Mouse (Mus musculus) heart, adult 2 months (tissue): ENCODE data around the gene Erv3. TPM values are rescaled to one million over a fixed set of nuclear protein-coding genes. Genes with fewer than 3 reads are reported as not detected.
A peak's percentile ranks its signal among the peaks of the same experiment; 100 is the strongest.

Experiments used
- DNase-seq, 2 experiments: peaks; one replicate each; pipeline ENCODE4 v3.0.0; 2021
- H3K27ac ChIP-seq: fragments of 200-600 bp; 2 replicates; pipeline ENCODE4 v1.8.1; 2022
- H3K27me3 ChIP-seq: fragments of 200-500 bp; 2 replicates; pipeline ENCODE4 v1.6.1; 2012; ENCODE audit warnings: mild to moderate bottlenecking, low read length, inconsistent platforms, mixed read lengths; ENCODE audit not compliant: control insufficient read depth, insufficient read depth
- H3K36me3 ChIP-seq: fragments of 200-500 bp; 2 replicates; pipeline ENCODE4 v1.6.1; 2012; ENCODE audit warnings: low read length, inconsistent platforms; ENCODE audit not compliant: control insufficient read depth, insufficient read depth
- H3K4me1 ChIP-seq: fragments of 200-500 bp; 2 replicates; pipeline ENCODE4 v1.6.1; 2011; ENCODE audit warnings: low read length; ENCODE audit not compliant: control insufficient read depth, insufficient read depth
- H3K4me3 ChIP-seq: fragments of 200-600 bp; 2 replicates; pipeline ENCODE4 v1.8.1; 2022
- H3K79me2 ChIP-seq: fragments of 200-500 bp; replicated peaks from 2 replicates; pipeline ENCODE4 v1.6.1; 2012; ENCODE audit warnings: mild to moderate bottlenecking, inconsistent platforms, low read length, moderate library complexity, mixed read lengths; ENCODE audit not compliant: control insufficient read depth, insufficient read depth
- H3K9ac ChIP-seq: fragments of 200-500 bp; 2 replicates; pipeline ENCODE4 v1.6.1; 2012; ENCODE audit warnings: low read depth, mild to moderate bottlenecking, control low read depth, inconsistent platforms, low read length, mixed read lengths
- CTCF ChIP-seq: fragments of 200-600 bp; IDR thresholded peaks from 2 replicates; pipeline ENCODE4 v1.8.1; 2022; ENCODE audit warnings: antibody characterized with exemption, mild to moderate bottlenecking, moderate library complexity
- EP300 ChIP-seq: fragments of 200-500 bp; IDR thresholded peaks from 2 replicates; pipeline ENCODE4 v1.6.1; 2011; ENCODE audit warnings: low read depth, low read length, control low read depth; ENCODE audit not compliant: insufficient read depth
- POLR2A ChIP-seq: fragments of 200-500 bp; IDR thresholded peaks from 2 replicates; pipeline ENCODE4 v1.6.1; 2011; ENCODE audit warnings: mild to moderate bottlenecking, low read depth, low read length, control low read depth; ENCODE audit not compliant: insufficient read depth
- WGBS: fragments of 180-500 bp; shearing (Covaris S2); methylation state at CpG from one replicate; pipeline ENCODE4 v1.1.7; 2018; 5-methylcytosine and 5-hydroxymethylcytosine counted together
- intact Hi-C: fragments of 180-260 bp; cut with DNase I; formaldehyde crosslinking; loops from one replicate; pipeline ENCODE4 v1.15.1; 2025
- polyA plus RNA-seq: library from polyadenylated mRNA; depleted of rRNA; stranded (reverse); fragments of >200 nt; gene quantifications from 2 replicates; pipeline ENCODE4 v1.2.3, GENCODE M21; 2012; rRNA removed
- total RNA-seq, 2 experiments: library from RNA; stranded (reverse); gene quantifications; 2 replicates each; pipeline ENCODE4 v1.2.3; 2021

Erv3 gene
- total and polyA plus RNA-seq, 3 experiments = not detected

- H3K4me3 ChIP-seq = no peak overlapping the region
- WGBS = 67% methylated on average over 11 of the region's 11 CpGs
- no peak overlapping the region for H3K9ac ChIP-seq
- H3K4me1 ChIP-seq = no peaks in the 10 kb centered on the region; the same call in 1 of the 2 replicates
- no peak for DNase-seq
- no peak overlapping the region for H3K27ac ChIP-seq
- no peaks in the 10 kb centered on the region for H3K36me3 ChIP-seq
- H3K27me3 ChIP-seq = no peaks in the 10 kb centered on the region
- no peaks in the 10 kb centered on the region for H3K79me2 ChIP-seq
- TF ChIP-seq EP300 (no peak), CTCF (peak; percentile 51)
- intact Hi-C loops = no loop called here
Observed at GRCm38 (mm10) chr2:131807660-131808059, 51.9 kb downstream of the Erv3 start.

GRCm38 (mm10) chr2:131806863-131807262 is 52.7 kb downstream of the Erv3 start:
- intact Hi-C loops = no loop called here

GRCm38 (mm10) chr2:131805306-131805705 is 54.2 kb downstream of the Erv3 start:
- Histone ChIP-seq H3K4me3 (no peak overlapping the region), H3K36me3 (no peaks in the 10 kb centered on the region), H3K9ac (no peak overlapping the region), H3K27me3 (no peaks in the 10 kb centered on the region), H3K79me2 (no peaks in the 10 kb centered on the region), H3K27ac (no peak overlapping the region), H3K4me1 (no peaks in the 10 kb centered on the region)
- intact Hi-C loops = no loop called here
- TF ChIP-seq CTCF (no peak), EP300 (no peak), POLR2A (no peak)
- no peak for DNase-seq
- 89% methylated on average over 1 of the region's 1 CpGs for WGBS

More at GRCm38 (mm10) chr2:131806863-131807262, 52.7 kb downstream of the Erv3 start:
- Histone ChIP-seq H3K4me1 (no peaks in the 10 kb centered on the region), H3K36me3 (no peaks in the 10 kb centered on the region), H3K79me2 (no peaks in the 10 kb centered on the region), H3K27me3 (no peaks in the 10 kb centered on the region), H3K4me3 (no peak overlapping the region), H3K27ac (no peak overlapping the region), H3K9ac (no peak overlapping the region)
- DNase-seq = no peak
- WGBS = 68% methylated on average over 7 of the region's 7 CpGs
- no peak for TF ChIP-seq EP300
- TF ChIP-seq POLR2A = no peak
- TF ChIP-seq CTCF = no peak

GRCm38 (mm10) chr2:131803801-131804200 is 55.7 kb downstream of the Erv3 start:
- H3K27ac ChIP-seq = no peak overlapping the region
- no peaks in the 10 kb centered on the region for H3K36me3 ChIP-seq
- no peak for DNase-seq
- no peak for TF ChIP-seq EP300
- no peak for TF ChIP-seq POLR2A
- TF ChIP-seq CTCF = no peak
- H3K27me3 ChIP-seq = no peaks in the 10 kb centered on the region
- no peak overlapping the region for H3K4me3 ChIP-seq
- no peaks in the 10 kb centered on the region for H3K4me1 ChIP-seq
- 58% methylated on average over 3 of the region's 3 CpGs for WGBS
- no peaks in the 10 kb centered on the region for H3K79me2 ChIP-seq
- H3K9ac ChIP-seq = no peak overlapping the region
- intact Hi-C loops = no loop called here

Other genes starting within 250 kb of the Erv3 start
- gene Prnp, start 50.2 kb upstream of the Erv3 start, total RNA-seq = 100 to 1,000 TPM; 109 to 129 TPM
- gene Prnp, start 50.2 kb upstream of the Erv3 start, polyA plus RNA-seq = 101 and 110 TPM in 2 replicates
- gene Prn, start 50.2 kb upstream of the Erv3 start, total RNA-seq = under 1 TPM in 1 of 2 experiments, not detected in 1; 0.23 TPM
- not detected in 2 replicates for gene Prn, start 50.2 kb upstream of the Erv3 start, polyA plus RNA-seq
- gene Prnd, start 91.1 kb upstream of the Erv3 start, total RNA-seq = 1 to 10 TPM in 1 of 2 experiments, under 1 TPM in 1; 0.65 to 1.2 TPM
- gene Prnd, start 91.1 kb upstream of the Erv3 start, polyA plus RNA-seq = 3.8 and 9.9 TPM in 2 replicates
- gene Rassf2, start 170.5 kb upstream of the Erv3 start, total RNA-seq = 10 to 100 TPM in 1 of 2 experiments, 1 to 10 TPM in 1; 6.8 to 11.5 TPM
- gene Rassf2, start 170.5 kb upstream of the Erv3 start, polyA plus RNA-seq = 6.0 and 7.5 TPM in 2 replicates